Mouse (Mus musculus) cortical plate, adult 2 months (tissue): ENCODE measurements at regions not wholly inside any gene's neighbourhood (a gene's known extent, or its start where the extent isn't known, plus 50 kb on each side); places are given as distances from the start of the nearest gene placed in this dataset.

Source experiments
- CTCF ChIP-seq: fragments of 200-500 bp; IDR thresholded peaks from 2 replicates; pipeline ENCODE4 v1.5.1; 2011; ENCODE audit warnings: mild to moderate bottlenecking, control low read depth, low read length; ENCODE audit not compliant: insufficient read depth; ENCODE audit errors: extremely low read depth
- POLR2A ChIP-seq: fragments of 200-500 bp; IDR thresholded peaks from 2 replicates; pipeline ENCODE4 v1.6.1; 2011; ENCODE audit warnings: mild to moderate bottlenecking, low read length, control low read depth; ENCODE audit not compliant: insufficient read depth; ENCODE audit errors: extremely low read depth

DNA sequence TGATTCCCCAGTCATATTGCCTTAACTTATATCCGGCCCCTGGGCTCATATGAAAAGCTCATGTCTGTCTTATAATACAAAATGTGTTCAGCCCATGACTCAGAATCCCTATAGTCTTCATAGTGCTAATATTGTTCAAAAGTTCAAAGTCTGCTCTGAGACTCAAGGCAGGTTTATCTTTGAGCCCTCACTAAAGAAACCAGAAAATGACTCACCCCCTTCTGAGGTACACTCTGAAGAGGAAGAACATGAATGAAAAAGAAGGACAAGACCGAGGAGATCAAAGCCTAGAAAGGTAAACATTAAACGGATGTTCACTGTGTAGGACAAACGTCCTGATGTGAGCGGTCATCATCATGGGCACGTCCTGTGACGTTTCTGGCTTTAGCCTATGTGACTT, 145.1 kb upstream of the Id4 start:
- TF ChIP-seq CTCF (no peak), POLR2A (no peak)
